Mouse (Mus musculus) forebrain, embryonic 15.5 days (tissue): Measurements from ENCODE around the gene Galnt4. TPM values are rescaled to one million over a fixed set of nuclear protein-coding genes. Genes with fewer than 3 reads are reported as not detected.

Experiments
- ATAC-seq: fragments of 200-750 bp; cut with Nextera tagmentation; replicated peaks from 2 replicates; pipeline ENCODE4 v1.8.0; 2017; ENCODE audit warnings: mild to moderate bottlenecking, moderate TSS enrichment, moderate library complexity
- H3K27ac ChIP-seq: fragments of 300-500 bp; sonication (generic); replicated peaks from 2 replicates; pipeline ENCODE4 v1.5.1; 2015; ENCODE audit warnings: mild to moderate bottlenecking, inconsistent platforms
- H3K27me3 ChIP-seq: fragments of 300-500 bp; sonication (generic); 2 replicates; pipeline ENCODE4 v1.6.1; 2015; ENCODE audit warnings: inconsistent platforms
- H3K36me3 ChIP-seq: fragments of 300-500 bp; sonication (generic); 2 replicates; pipeline ENCODE4 v1.6.1; 2015; ENCODE audit warnings: mild to moderate bottlenecking, inconsistent platforms
- H3K4me1 ChIP-seq: fragments of 300-500 bp; sonication (generic); 2 replicates; pipeline ENCODE4 v1.6.1; 2015; ENCODE audit warnings: inconsistent platforms
- H3K4me2 ChIP-seq: fragments of 300-500 bp; sonication (generic); replicated peaks from 2 replicates; pipeline ENCODE4 v1.6.1; 2015; ENCODE audit warnings: mild to moderate bottlenecking, inconsistent platforms
- H3K4me3 ChIP-seq: fragments of 300-500 bp; sonication (generic); 2 replicates; pipeline ENCODE4 v1.5.1; 2015; ENCODE audit warnings: mild to moderate bottlenecking, inconsistent platforms
- H3K9ac ChIP-seq: fragments of 300-500 bp; sonication (generic); replicated peaks from 2 replicates; pipeline ENCODE4 v1.6.1; 2015; ENCODE audit warnings: mild to moderate bottlenecking, inconsistent platforms
- H3K9me3 ChIP-seq: fragments of 300-500 bp; sonication (generic); 2 replicates; pipeline ENCODE4 v1.6.1; 2016; ENCODE audit warnings: inconsistent platforms
- whole genome bisulfite sequencing: fragments of 180-500 bp; shearing (Covaris S2); methylation state at CpG from one replicate; pipeline ENCODE4 v1.1.7; 2015; ENCODE audit warnings: mixed read lengths; 5-methylcytosine and 5-hydroxymethylcytosine counted together
- polyA plus RNA-seq: library from polyadenylated mRNA; unstranded; fragments of >200 nt; fragmentation: Nextera tagmentation; extraction: Ambion mirVana; gene quantifications from 2 replicates; pipeline ENCODE4 v1.2.1, GENCODE M21; 2015

The Galnt4 gene
- polyA plus RNA-seq, 1 experiment from 2014 or later = 2.9 TPM

GRCm38 (mm10) chr10:99093364-99093763 is 14.6 kb upstream of the Galnt4 start:
- Histone ChIP-seq H3K27me3 (no peaks in the 10 kb centered on the region), H3K4me3 (no peak overlapping the region)
- WGBS = 87% methylated on average over 2 of the region's 2 CpGs

DNA sequence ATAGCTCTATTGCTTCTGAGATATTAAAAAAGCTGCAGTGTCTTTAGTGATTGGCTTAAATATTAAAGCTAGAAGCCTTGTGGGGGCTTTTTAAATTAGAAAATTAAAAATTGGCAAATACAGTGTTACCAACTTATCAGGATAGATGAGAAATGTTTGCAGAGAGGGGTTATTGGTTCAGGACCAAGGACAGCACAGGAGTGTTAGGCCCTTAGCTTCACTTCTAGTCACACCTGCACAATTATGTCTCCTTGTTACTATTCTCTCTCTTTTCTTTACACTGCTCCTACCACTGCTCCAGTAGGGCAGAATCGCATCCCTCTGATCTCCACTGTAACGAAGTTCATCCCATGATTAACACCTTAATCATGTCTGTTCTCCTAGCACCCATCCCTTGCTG is 12.8 kb upstream of the Galnt4 start:
- H3K9me3 ChIP-seq = no peaks in the 10 kb centered on the region
- ATAC-seq = no peak
- H3K4me2 ChIP-seq = no peak overlapping the region
- no peaks in the 10 kb centered on the region for H3K36me3 ChIP-seq
- 84% methylated on average over 2 of the region's 2 CpGs for WGBS
- H3K4me3 ChIP-seq = no peak overlapping the region
- no peaks in the 10 kb centered on the region for H3K4me1 ChIP-seq
- no peak overlapping the region for H3K9ac ChIP-seq
- H3K27me3 ChIP-seq = no peaks in the 10 kb centered on the region
- H3K27ac ChIP-seq = no peak overlapping the region

More at GRCm38 (mm10) chr10:99093364-99093763, 14.6 kb upstream of the Galnt4 start:
- Histone ChIP-seq H3K4me1 (no peaks in the 10 kb centered on the region), H3K36me3 (no peaks in the 10 kb centered on the region), H3K4me2 (no peak overlapping the region), H3K27ac (no peak overlapping the region), H3K9me3 (no peaks in the 10 kb centered on the region), H3K9ac (no peak overlapping the region)
- no peak for ATAC-seq

DNA sequence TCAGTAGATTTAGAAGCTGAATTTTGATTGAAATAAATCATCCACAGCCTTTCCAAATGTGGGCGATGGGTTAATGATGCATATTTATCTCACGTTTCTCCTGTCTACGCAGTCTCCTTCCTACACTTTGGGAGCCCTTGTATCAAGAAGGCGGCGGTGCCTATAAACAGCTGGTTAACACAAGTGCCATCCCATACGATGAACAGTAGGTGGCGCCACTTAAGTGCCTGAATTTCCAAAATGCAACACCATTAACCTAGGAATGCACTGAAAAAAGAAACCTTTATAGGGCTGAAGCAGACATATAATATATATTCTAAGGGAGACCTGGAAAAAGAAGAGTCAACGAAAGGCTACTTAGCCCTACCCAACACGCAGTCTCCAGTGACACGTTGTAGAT is 10.6 kb upstream of the Galnt4 start:
- H3K27ac ChIP-seq = no peak overlapping the region
- H3K9ac ChIP-seq = no peak overlapping the region
- 80% methylated on average over 10 of the region's 10 CpGs for whole genome bisulfite sequencing
- no peaks in the 10 kb centered on the region for H3K36me3 ChIP-seq
- H3K4me3 ChIP-seq = no peak overlapping the region
- no peak; the same call in 1 of the 2 replicates for ATAC-seq
- no peaks in the 10 kb centered on the region for H3K4me1 ChIP-seq
- no peaks in the 10 kb centered on the region for H3K27me3 ChIP-seq
- H3K4me2 ChIP-seq = no peak overlapping the region
- H3K9me3 ChIP-seq = no peaks in the 10 kb centered on the region

- H3K4me2 ChIP-seq = no peak overlapping the region; the same call in 1 of the 2 replicates
- no peak for ATAC-seq
- WGBS = 90% methylated on average over 3 of the region's 3 CpGs
Measured at GRCm38 (mm10) chr10:99105522-99105921, 2.4 kb upstream of the Galnt4 start.

DNA sequence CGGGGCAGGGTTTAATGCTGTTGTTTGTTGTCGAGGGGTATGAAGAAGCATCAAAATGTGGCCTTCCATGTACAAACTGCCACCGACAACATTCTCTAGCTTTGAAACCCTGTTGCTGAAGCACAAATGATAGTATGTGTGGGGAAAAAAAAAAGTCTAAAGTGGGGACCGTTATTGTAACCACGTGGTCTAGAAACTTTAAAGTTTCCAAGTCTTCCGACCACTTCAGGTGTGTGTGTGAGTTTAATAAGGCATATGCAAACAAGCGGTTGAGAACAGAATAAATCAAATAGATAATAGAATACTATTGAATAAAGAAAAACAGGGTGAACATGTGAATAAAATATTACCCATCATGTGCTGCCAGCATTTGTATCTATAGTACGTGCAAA is 1.7 kb upstream of the Galnt4 start:
- 21% methylated on average over 8 of the region's 8 CpGs for WGBS
- ATAC-seq = no peak
- peak overlapping the region; percentile 52 for H3K4me2 ChIP-seq

More at GRCm38 (mm10) chr10:99105522-99105921, 2.4 kb upstream of the Galnt4 start:
- Histone ChIP-seq H3K4me1 (peaks cover 23% of the 10 kb centered on the region), H3K36me3 (0 out of 2 replicates have a peak, but pooled peaks cover 6% of the 10 kb centered on the region), H3K27ac (no peak overlapping the region), H3K4me3 (no peak overlapping the region), H3K27me3 (no peaks in the 10 kb centered on the region), H3K9ac (no peak overlapping the region), H3K9me3 (no peaks in the 10 kb centered on the region)

DNA sequence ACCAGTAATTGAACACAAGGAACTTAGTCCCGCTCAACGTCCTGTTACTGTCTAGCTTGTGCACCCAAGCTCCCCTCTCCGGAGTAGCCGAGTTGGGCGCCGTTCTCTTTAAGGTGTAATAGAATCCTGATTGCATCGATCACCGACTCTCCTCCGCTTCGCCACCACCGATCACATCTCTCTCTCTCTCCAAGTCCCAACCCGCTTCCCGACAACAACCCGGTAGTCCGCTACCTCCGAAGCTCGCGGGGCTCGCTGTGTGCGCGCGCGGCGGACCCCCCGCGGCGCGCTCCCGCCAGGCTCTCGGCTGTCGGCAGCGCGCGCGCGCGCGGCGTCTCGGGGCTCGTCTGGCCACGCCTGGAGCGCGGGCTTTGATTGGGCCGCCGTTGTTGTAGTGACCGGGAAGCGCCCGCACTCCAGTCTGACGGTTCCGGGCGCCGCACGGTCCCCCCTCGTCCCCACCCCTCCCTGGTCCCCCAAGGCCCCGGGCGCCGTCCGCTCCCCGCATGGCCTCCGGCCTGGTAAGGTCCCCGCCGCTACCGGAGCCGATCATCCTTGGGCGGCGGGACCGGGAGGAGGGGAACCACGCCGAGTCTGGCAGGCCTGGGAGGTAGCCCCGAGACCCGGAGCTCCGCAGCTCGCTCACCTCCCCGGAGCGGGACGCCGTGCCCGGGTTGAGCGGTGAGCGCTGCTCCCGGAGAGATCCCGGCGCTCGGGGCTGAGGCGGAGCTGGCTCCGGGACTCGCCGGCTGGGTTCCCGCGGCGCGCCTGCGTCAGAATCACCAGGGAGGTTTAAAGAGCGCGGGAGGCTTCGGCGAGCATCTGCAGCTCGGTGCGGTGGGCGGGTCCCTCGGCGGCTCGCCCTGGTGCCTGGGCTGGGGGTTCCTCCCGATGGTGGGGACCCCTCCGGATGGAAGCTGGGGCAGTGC is 992 bp upstream of the Galnt4 start, which contains the start of gene Poc1b:
Gene Poc1b (plus strand): TSS at position 334 of the 929 bp plus-strand sequence.
- H3K4me2 ChIP-seq = peak within 1 kb of the TSS; percentile 79
- no peaks in the 10 kb centered on the region for H3K27me3 ChIP-seq
- WGBS = under 1% methylated on average over 102 of the region's 106 CpGs
- H3K4me1 ChIP-seq = peaks cover 32% of the 10 kb centered on the region
- no peaks in the 10 kb centered on the region for H3K9me3 ChIP-seq
- peak within 1 kb of the TSS; percentile 77 for H3K4me3 ChIP-seq
- H3K36me3 ChIP-seq = 0 out of 2 replicates have a peak, but pooled peaks cover 6% of the 10 kb centered on the region
- peak; percentile 96 for ATAC-seq
- H3K9ac ChIP-seq = peak within 1 kb of the TSS; percentile 87
- H3K27ac ChIP-seq = peak within 1 kb of the TSS; percentile 93

More for the DNA sequence above, 1.7 kb upstream of the Galnt4 start:
- H3K36me3 ChIP-seq = 0 out of 2 replicates have a peak, but pooled peaks cover 6% of the 10 kb centered on the region
- H3K27ac ChIP-seq = peak overlapping the region; percentile 93
- no peaks in the 10 kb centered on the region for H3K9me3 ChIP-seq
- peaks cover 31% of the 10 kb centered on the region for H3K4me1 ChIP-seq
- peak overlapping the region; percentile 77 for H3K4me3 ChIP-seq
- no peaks in the 10 kb centered on the region for H3K27me3 ChIP-seq
- H3K9ac ChIP-seq = peak overlapping the region; percentile 87

DNA sequence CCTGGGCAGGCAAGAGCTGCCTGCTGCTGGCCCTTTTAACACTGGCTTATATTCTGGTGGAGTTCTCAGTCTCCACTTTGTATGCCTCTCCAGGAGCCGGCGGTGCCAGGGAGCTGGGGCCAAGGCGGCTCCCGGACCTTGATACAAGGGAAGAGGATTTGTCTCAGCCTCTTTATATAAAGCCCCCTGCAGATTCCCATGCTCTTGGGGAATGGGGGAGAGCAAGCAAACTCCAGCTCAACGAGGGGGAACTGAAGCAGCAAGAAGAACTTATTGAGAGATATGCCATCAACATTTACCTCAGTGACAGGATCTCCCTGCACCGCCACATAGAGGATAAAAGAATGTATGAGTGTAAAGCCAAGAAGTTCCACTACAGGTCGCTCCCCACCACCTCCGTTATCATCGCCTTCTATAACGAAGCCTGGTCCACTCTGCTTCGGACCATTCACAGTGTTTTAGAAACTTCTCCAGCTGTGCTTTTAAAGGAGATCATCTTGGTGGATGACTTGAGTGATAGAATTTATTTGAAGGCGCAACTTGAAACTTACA is 548 bp downstream of the Galnt4 start:
- peaks cover 32% of the 10 kb centered on the region for H3K4me1 ChIP-seq
- peak overlapping the region; percentile 77 for H3K4me3 ChIP-seq
- no peaks in the 10 kb centered on the region for H3K9me3 ChIP-seq
- peak overlapping the region; percentile 79 for H3K4me2 ChIP-seq
- no peak overlapping the region for H3K27ac ChIP-seq
- peak overlapping the region; percentile 87 for H3K9ac ChIP-seq
- 27% methylated on average over 12 of the region's 12 CpGs for WGBS
- 0 out of 2 replicates have a peak, but pooled peaks cover 6% of the 10 kb centered on the region for H3K36me3 ChIP-seq
- no peak for ATAC-seq
- H3K27me3 ChIP-seq = no peaks in the 10 kb centered on the region

DNA sequence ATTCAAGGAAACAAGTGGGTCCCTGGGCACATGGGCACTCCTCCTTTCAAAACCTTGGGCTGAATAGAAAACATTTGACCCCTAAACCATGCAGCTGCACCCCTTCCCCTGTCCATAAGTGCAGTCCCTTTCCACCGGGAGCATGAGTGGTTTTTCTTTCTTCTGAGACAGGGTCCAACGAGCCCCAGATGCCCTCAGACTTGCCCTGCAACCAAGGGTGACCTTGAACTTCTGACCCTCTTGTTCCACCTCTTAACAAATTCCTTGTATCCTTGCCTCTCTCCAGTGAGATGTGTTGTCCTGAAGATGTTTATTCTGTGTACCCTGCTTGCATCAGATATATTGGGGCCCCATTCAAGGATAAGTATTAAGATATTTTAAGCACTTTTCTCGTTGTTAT is 5.6 kb downstream of the Galnt4 start:
- Histone ChIP-seq H3K4me3 (no peak overlapping the region), H3K4me2 (no peak overlapping the region), H3K27ac (no peak overlapping the region), H3K36me3 (0 out of 2 replicates have a peak, but pooled peaks cover 6% of the 10 kb centered on the region), H3K4me1 (peaks cover 22% of the 10 kb centered on the region), H3K9ac (no peak overlapping the region), H3K27me3 (no peaks in the 10 kb centered on the region), H3K9me3 (no peaks in the 10 kb centered on the region)
- ATAC-seq = no peak
- 75% methylated on average over 3 of the region's 3 CpGs for WGBS

GRCm38 (mm10) chr10:99114295-99114694 is 6.3 kb downstream of the Galnt4 start:
- no peak for ATAC-seq
- H3K4me3 ChIP-seq = no peak overlapping the region
- H3K4me2 ChIP-seq = no peak overlapping the region
- H3K27me3 ChIP-seq = no peaks in the 10 kb centered on the region
- peaks cover 16% of the 10 kb centered on the region for H3K4me1 ChIP-seq
- H3K9me3 ChIP-seq = no peaks in the 10 kb centered on the region
- no peak overlapping the region for H3K9ac ChIP-seq
- H3K27ac ChIP-seq = no peak overlapping the region
- WGBS = 81% methylated on average over 8 of the region's 8 CpGs
- H3K36me3 ChIP-seq = 0 out of 2 replicates have a peak, but pooled peaks cover 4% of the 10 kb centered on the region

GRCm38 (mm10) chr10:99115471-99116236 is 7.7 kb downstream of the Galnt4 start:
- WGBS = 73% methylated on average over 18 of the region's 18 CpGs
- H3K27me3 ChIP-seq = no peaks in the 10 kb centered on the region
- ATAC-seq = no peak

GRCm38 (mm10) chr10:99116237-99116632 is 8.3 kb downstream of the Galnt4 start:
- no peak overlapping the region for H3K9ac ChIP-seq
- no peaks in the 10 kb centered on the region for H3K36me3 ChIP-seq
- no peaks in the 10 kb centered on the region for H3K9me3 ChIP-seq
- 0 out of 2 replicates have a peak, but pooled peaks cover 8% of the 10 kb centered on the region for H3K4me1 ChIP-seq
- H3K4me3 ChIP-seq = no peak overlapping the region
- no peak for ATAC-seq
- no peak overlapping the region for H3K4me2 ChIP-seq
- H3K27ac ChIP-seq = no peak overlapping the region
- 73% methylated on average over 8 of the region's 8 CpGs for WGBS
- H3K27me3 ChIP-seq = no peaks in the 10 kb centered on the region

More at GRCm38 (mm10) chr10:99115471-99116236, 7.7 kb downstream of the Galnt4 start:
- Histone ChIP-seq H3K4me1 (peaks cover 13% of the 10 kb centered on the region; the same call in 1 of the 2 replicates), H3K9me3 (no peaks in the 10 kb centered on the region), H3K9ac (no peak overlapping the region), H3K36me3 (no peaks in the 10 kb centered on the region), H3K4me2 (no peak overlapping the region), H3K4me3 (no peak overlapping the region), H3K27ac (no peak overlapping the region)
